Comparison of ENCODE assay signal across 8 mouse cellular contexts in the genomic region with DNA sequence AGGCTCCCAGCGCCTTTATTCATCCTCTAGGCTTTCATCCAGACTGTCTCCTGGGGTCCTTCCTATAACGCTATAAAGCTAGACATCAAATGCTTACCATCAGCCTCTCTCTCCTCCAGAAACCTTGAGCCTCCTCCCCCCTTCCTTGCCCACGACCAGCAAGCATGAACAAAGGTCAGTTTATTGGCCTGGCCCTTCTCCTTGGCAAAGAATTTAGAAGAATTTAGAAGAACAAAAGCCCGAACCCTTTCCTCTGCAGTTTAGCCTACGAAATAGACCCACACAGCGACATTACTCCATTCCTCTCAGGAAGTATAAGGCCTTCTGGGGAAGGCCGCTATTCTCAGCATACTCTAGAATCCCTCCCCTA. TPM values are rescaled to one million over a fixed set of nuclear protein-coding genes. Genes with fewer than 3 reads are reported as not detected.
A peak's percentile ranks its signal among the peaks of the same experiment; 100 is the strongest.
DNase-seq lines count a peak whose midpoint lies in the region; ATAC-seq and TF ChIP-seq lines count a peak whose summit lies in the region.

No protein-coding gene starts in this region.

- H3K27ac ChIP-seq in kidney, postnatal 0 days, result peak overlapping the region; percentile 83
- H3K27ac ChIP-seq in embryonic facial prominence, embryonic 10.5 days (replicated peaks), result peak overlapping the region; percentile 98
- peak overlapping the region; percentile 96 for H3K27ac ChIP-seq in hindbrain, embryonic 15.5 days (replicated peaks)
- H3K27ac ChIP-seq in midbrain, embryonic 15.5 days, result peak overlapping the region; percentile 95

- WGBS in kidney, postnatal 0 days, result 41% methylated on average over 7 of the region's 7 CpGs
- 48% methylated on average over 7 of the region's 7 CpGs for WGBS in embryonic facial prominence, embryonic 10.5 days
- WGBS in hindbrain, embryonic 15.5 days, result 28% methylated on average over 7 of the region's 7 CpGs
- WGBS in midbrain, embryonic 15.5 days, result 34% methylated on average over 7 of the region's 7 CpGs

- H3K4me2 ChIP-seq in kidney, postnatal 0 days (ENCODE audit: low read length), result peak overlapping the region; percentile 45
- H3K4me2 ChIP-seq in hindbrain, embryonic 15.5 days, result peak overlapping the region; percentile 68
- H3K4me2 ChIP-seq in midbrain, embryonic 15.5 days, result peak overlapping the region; percentile 54

- no peak for DNase-seq in kidney, postnatal 0 days (ENCODE audit: low spot score)
- no peak for DNase-seq in kidney, postnatal 14 days
- DNase-seq in embryonic facial prominence, embryonic 10.5 days (ENCODE audit: low spot score), result no peak
- DNase-seq in thymus, postnatal 0 days (ENCODE audit: low spot score), result no peak
- no peak for DNase-seq in urinary bladder, postnatal 25 days (ENCODE audit: low spot score)
- DNase-seq in layer of hippocampus, postnatal 36 days, result no peak

- no peak for TF ChIP-seq CTCF in kidney, postnatal 0 days (IDR thresholded peaks at IDR 0.05; ENCODE audit: low read depth)

- H3K4me1 ChIP-seq in kidney, postnatal 0 days (replicated peaks; ENCODE audit: insufficient read depth, low read length), result peaks cover 22% of the 10 kb centered on the region
- H3K4me1 ChIP-seq in embryonic facial prominence, embryonic 10.5 days, result peaks cover 30% of the 10 kb centered on the region
- H3K4me1 ChIP-seq in hindbrain, embryonic 15.5 days (replicated peaks), result peaks cover 34% of the 10 kb centered on the region
- peaks cover 27% of the 10 kb centered on the region for H3K4me1 ChIP-seq in midbrain, embryonic 15.5 days

- H3K9ac ChIP-seq in kidney, postnatal 0 days (ENCODE audit: low read depth, low read length), result peak overlapping the region; percentile 47
- H3K9ac ChIP-seq in hindbrain, embryonic 15.5 days, result peak overlapping the region; percentile 53
- peak overlapping the region; percentile 49 for H3K9ac ChIP-seq in midbrain, embryonic 15.5 days

- ATAC-seq in kidney, postnatal 0 days (replicated peaks; ENCODE audit: low FRiP score, low read depth), result no peak
- 0 out of 2 replicates have a peak, but pooled peaks have one; percentile 23 for ATAC-seq in hindbrain, embryonic 15.5 days (ENCODE audit: low FRiP score, low read depth)
- ATAC-seq in midbrain, embryonic 15.5 days (replicated peaks), result peak; percentile 13; the same call in 1 of the 2 replicates

- H3K4me3 ChIP-seq in kidney, postnatal 0 days (replicated peaks; ENCODE audit: low read depth, low read length), result no peak overlapping the region
- H3K4me3 ChIP-seq in embryonic facial prominence, embryonic 10.5 days, result peak overlapping the region; percentile 58
- H3K4me3 ChIP-seq in hindbrain, embryonic 15.5 days, result peak overlapping the region; percentile 31; the same call in 1 of the 2 replicates
- peak overlapping the region; percentile 34 for H3K4me3 ChIP-seq in midbrain, embryonic 15.5 days

- H3K27me3 ChIP-seq in kidney, postnatal 0 days (ENCODE audit: insufficient read depth, low read length), result no peaks in the 10 kb centered on the region
- no peaks in the 10 kb centered on the region for H3K27me3 ChIP-seq in embryonic facial prominence, embryonic 10.5 days (replicated peaks; ENCODE audit: low read depth, poor library complexity, severe bottlenecking)
- H3K27me3 ChIP-seq in hindbrain, embryonic 15.5 days, result no peaks in the 10 kb centered on the region
- no peaks in the 10 kb centered on the region for H3K27me3 ChIP-seq in midbrain, embryonic 15.5 days (replicated peaks)

- H3K36me3 ChIP-seq in kidney, postnatal 0 days (ENCODE audit: insufficient read depth, low read length), result no peaks in the 10 kb centered on the region
- H3K36me3 ChIP-seq in embryonic facial prominence, embryonic 10.5 days (replicated peaks), result no peaks in the 10 kb centered on the region
- H3K36me3 ChIP-seq in hindbrain, embryonic 15.5 days, result no peaks in the 10 kb centered on the region
- no peaks in the 10 kb centered on the region for H3K36me3 ChIP-seq in midbrain, embryonic 15.5 days (replicated peaks)

- no peaks in the 10 kb centered on the region for H3K9me3 ChIP-seq in kidney, postnatal 0 days (replicated peaks; ENCODE audit: low read length)
- H3K9me3 ChIP-seq in embryonic facial prominence, embryonic 10.5 days, result no peaks in the 10 kb centered on the region
- H3K9me3 ChIP-seq in hindbrain, embryonic 15.5 days, result no peaks in the 10 kb centered on the region
- no peaks in the 10 kb centered on the region for H3K9me3 ChIP-seq in midbrain, embryonic 15.5 days

RNA-seq across cellular contexts. Expression of gene Sh2d6, which starts 8.5 kb away (rescaled TPM):
- 0.10 TPM in 1 of 2 replicates, not detected in the other for polyA plus RNA-seq in kidney, postnatal 0 days (2015; fragmentation: Nextera tagmentation; extraction: Ambion mirVana)
- 0.16 and 0.19 TPM in 2 replicates for polyA plus RNA-seq in embryonic facial prominence, embryonic 10.5 days (2016; fragmentation: Nextera tagmentation; extraction: Ambion mirVana)
- 0.26 and 0.63 TPM in 2 replicates for polyA plus RNA-seq in hindbrain, embryonic 15.5 days (2015; fragmentation: Nextera tagmentation; extraction: Ambion mirVana)
- 0.65 and 0.91 TPM in 2 replicates for polyA plus RNA-seq in midbrain, embryonic 15.5 days (2015; fragmentation: Nextera tagmentation; extraction: Ambion mirVana)
- 0.14 and 0.23 TPM in 2 replicates for polyA plus RNA-seq in thymus, postnatal 0 days (2015; fragmentation: Nextera tagmentation; extraction: Ambion mirVana)
- total RNA-seq in layer of hippocampus, postnatal 36 days (2021), result under 1 TPM; 0.40 to 0.45 TPM

RNA-seq across cellular contexts. Expression of gene Capg, which starts 31.1 kb away (rescaled TPM):
- 129 and 131 TPM in 2 replicates for polyA plus RNA-seq in kidney, postnatal 0 days (2015; fragmentation: Nextera tagmentation; extraction: Ambion mirVana)
- polyA plus RNA-seq in embryonic facial prominence, embryonic 10.5 days (2016; fragmentation: Nextera tagmentation; extraction: Ambion mirVana), result 14.8 and 16.0 TPM in 2 replicates
- polyA plus RNA-seq in hindbrain, embryonic 15.5 days (2015; fragmentation: Nextera tagmentation; extraction: Ambion mirVana), result 8.0 and 9.3 TPM in 2 replicates
- polyA plus RNA-seq in midbrain, embryonic 15.5 days (2015; fragmentation: Nextera tagmentation; extraction: Ambion mirVana), result 5.8 and 7.8 TPM in 2 replicates
- polyA plus RNA-seq in thymus, postnatal 0 days (2015; fragmentation: Nextera tagmentation; extraction: Ambion mirVana), result 62.4 and 63.4 TPM in 2 replicates
- total RNA-seq in layer of hippocampus, postnatal 36 days (2021), result 1 to 10 TPM; 2.3 to 2.9 TPM
